Mouse (Mus musculus) neural tube, embryonic 10.5 days (tissue): ENCODE results near the gene Nrde2.
"Not testable (repeated sequence)": the region's sequence is repeated elsewhere in the genome, so short reads cannot be mapped to it uniquely, and the experiment has no call there.

Source experiments
- DNase-seq: peaks from one replicate; pipeline ENCODE4 v3.0.0-alpha.2; 2017; ENCODE audit warnings: low spot score; ENCODE audit errors: extremely low spot score

Nrde2 gene

DNA sequence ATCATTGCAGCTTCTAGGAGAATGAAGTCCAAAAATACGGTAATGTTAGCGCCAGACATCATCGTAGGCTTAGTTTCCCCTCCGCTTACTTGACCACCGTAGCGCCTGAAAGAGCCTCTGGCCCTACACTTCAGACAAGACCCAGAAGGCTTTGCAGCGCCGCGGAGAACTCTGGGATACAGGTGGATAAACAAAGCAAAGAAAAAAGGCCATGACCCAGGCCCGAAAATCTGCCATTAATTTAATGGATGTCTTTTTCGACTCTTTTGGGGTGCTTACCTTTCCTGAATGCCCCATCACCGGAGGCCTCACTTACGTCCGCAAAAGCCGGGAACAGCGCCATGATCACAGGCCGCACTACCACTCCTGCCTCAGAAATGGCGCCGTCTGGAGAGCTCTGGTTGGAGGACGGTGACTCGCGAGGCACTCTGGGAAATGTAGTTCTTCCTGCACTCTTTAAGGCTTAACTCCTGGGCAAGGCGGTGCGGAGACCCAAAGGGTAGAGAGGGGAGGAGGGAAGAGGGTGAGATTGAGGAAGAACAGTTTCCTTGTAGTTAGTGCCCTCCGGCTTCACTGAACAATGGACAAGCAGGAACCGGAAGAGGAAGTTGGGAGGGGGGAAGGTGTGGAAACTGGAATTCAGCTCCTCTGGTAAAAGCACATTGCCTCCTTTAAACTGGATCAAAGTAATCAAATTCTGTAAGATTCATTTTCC, at the start of gene Nrde2:
TSS of gene Nrde2 (minus strand) at position 393 of the 715 bp plus-strand sequence.
- peak; percentile 93 for DNase-seq

DNA sequence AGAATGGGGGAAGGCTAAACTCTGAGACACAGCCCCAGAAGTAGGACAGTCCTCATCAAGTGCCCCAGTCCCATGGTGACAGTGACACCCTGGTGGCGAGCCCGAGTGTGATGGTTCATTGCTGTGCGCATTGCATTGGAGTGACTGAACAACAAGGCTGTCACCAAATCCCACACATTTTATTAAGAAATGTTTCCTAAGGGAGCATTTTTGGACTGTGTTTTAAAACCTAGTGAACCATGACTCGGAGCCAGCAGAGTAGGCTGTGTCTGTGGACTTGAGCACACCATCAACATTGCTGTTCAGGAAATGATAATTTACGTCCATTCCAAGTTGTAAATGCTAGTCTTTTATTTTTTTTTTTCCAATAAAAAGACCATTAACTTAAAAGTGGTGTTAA, 47.5 kb upstream of the Nrde2 start:
- no peak for DNase-seq

DNA sequence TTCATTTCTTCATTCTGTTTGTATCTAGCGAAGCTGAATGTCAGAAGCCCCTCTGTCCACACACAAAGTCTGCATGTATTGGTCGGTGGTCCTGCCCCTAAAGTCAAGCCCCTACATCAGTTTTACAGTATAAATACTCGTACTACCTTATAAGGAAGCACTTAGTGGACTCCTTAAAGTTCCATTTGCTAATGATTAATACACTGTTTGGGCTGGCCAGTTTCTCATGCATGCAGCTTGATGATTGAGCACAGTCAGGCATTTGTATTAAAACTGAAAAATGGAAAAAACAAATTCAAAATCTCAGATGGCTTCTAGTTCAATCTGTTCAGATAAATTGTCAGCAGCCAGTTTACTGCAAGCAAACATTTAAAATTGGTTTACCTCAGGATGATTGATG, 47.1 kb upstream of the Nrde2 start:
- no peak for DNase-seq

DNA sequence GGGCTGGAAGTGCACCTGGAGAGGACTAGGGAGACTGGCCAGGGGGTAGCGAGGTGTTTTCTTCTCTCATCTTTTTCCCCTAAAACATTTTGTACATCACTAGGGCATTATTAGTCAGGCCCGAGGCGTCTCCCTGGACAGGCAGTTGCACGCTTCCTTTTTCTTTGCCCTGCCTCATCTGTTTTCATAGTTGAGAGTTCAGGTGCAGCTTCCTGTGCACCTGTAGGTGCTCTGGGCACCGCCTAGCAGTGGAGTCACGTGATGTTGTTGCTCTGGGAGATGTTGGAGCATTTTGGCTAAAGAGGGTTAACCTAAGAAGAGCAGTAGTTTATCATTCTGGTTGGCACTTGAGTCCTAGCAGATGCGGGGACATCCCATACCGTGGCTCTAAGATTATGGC, 45.7 kb upstream of the Nrde2 start:
- DNase-seq = no peak

DNA sequence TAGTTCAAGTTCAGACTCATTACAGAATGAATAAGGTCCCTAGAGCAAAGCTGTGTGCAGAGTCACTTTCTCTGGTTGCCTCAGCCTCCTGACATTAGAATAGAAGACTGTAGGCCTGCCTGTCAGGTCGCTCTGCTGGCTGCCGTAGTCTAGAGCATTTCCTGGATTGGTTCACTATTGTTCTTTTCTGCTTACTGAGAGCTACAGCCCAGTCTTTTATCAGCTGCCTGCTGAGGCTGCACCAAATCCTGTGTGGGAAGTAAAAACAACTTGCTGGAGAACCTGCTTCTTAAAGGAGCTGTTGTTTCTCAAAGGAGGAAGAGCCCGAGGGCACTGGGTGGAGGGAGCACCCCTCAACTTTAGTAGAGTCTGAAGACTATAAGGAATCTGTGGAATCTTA, 44.3 kb upstream of the Nrde2 start:
- DNase-seq = no peak

DNA sequence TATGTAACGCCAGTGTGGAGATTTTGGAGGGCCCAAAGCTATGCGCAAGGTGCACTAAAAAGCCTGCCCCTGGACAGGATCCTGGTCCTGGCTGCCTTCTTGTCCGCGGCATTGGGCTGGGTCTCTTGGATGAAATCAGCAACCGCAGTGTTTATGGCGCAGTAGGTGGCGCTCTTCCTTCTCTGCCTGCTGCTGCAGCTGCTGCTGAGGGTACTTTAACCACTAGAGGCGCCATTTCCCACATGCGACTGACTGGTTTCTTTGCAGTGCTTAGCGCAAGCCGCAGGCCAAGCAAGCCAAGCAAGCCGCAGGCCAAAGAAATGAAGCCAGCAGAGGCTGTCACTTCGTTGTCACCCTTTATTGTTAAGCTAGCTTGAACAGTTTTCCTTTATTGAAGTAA, 42.4 kb upstream of the Nrde2 start:
- DNase-seq = peak; percentile 92

DNA sequence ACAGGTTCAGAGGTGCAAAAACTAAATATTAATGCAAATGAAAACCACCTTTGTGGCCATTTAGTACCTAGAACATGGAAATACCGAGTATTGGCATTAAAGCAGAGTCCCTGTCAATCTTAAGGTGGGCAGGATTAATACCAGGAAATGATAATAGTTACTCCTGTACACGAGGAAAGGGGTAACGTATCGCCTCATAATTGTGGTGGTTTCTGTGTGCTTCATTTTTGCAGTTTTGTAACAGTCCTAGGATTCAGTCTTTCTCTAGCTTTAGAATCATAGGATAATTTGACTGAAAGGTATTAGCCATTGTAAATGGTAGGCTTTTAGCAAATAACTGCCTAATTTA, 41.9 kb upstream of the Nrde2 start:
- no peak for DNase-seq

DNA sequence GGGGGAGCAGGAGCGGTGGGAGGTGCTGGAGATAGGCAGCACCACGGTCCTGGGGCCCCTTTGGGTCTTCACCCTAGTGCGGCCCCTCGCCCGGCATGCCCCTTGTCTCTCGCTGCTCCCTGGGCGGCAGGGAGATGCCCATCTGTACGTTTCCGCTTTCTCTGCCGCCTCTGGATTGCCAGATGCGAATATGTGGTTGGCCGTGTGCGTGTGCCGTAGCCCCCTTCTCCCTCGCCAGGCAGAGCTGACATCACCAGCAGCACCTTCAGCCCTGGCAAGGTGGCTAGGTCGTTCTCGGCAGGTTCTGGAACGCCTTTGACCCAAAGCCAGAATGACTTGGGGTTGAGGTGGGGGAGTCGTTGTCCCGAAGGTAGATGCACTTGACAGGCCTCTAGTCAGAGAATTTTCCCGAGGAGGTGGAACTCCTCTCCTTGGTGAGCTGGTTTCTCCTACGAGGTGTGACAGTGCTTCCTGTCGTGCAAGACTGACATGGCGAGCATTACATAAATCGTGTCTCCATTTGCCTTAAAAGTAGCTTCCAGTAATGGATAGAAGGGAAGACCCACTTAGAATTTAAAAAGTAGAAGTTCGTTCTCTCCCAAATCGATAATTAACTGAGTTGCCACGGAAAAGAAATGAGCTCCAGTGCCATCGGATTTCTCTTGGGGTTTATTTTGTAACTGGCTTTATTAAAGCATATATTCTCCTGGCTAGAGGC, 41.4 kb upstream of the Nrde2 start:
- DNase-seq = no peak

DNA sequence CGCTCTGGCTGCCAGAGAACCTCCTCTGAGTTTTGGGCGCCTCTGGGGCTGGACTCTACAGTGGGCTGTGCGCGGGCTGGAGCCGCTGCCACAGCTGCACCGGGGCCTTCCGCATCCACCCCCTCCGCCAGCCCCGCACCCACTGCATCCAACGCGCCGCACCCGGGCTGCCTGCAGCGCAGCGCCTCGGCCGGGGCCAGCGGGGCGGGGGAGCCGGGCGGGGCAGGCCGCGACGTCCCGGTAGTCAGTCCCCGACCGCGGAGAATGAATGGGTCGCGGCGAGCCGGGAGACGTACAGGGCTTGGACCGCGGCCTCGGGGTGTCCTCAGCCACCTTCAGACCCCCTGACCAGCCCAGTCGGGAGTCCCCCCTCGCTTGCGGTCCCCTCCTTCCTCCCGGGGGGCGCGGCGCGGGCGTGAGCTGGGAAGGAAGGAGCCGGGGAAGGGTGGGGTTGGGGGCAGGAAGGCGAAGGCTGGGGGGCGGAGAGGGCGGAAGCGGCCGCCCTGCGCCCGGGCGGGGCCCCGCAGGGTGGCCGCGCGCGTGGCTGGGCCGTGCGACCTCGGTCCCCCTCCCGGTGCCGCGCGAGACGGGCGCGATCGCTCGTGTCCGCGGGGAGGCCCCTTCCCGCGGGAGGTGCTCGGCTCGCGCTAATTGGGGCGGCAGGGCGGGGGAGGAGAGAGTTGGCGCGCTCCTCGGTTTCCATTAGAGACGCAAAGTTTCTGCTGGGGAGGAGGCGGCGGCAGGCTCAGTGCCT, 40.6 kb upstream of the Nrde2 start:
- DNase-seq = peak; percentile 81

DNA sequence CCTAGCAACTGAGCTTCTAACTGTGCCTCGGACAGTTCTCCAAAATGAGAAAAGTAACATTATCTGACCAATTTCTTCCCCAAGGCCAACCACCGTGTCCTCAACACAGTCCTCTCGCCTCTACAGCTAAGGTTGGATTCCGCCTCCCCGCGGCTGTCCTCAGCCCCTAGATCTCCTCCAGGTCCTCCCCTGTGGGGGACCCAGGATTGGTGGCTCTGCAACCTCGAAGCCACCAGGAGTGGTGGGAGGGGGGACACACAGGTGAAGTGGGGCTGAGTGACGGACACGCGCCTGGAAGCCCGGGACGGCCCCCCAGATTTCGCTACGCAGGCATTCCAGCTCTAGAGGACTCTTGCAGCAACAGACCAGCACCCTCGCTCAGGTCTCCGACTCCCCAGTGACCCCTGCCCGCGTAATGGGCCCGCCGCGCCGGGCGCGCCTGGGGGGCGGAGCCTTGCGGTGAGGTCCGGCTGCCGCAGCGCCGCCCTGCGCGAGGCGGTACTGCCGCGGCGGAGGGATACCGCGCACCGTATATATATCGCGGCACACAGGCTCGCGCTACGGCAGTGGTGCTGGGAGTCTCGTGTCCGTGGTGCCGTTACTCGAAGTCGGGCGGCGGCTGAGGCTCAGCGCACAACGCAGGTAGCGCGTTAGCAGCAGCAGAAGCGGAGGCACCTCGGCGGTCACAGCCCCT, 39.7 kb upstream of the Nrde2 start, which contains the start of gene Calm1:
TSS of gene Calm1 (plus strand) at position 469 of the 694 bp plus-strand sequence.
- DNase-seq = peak; percentile 96

DNA sequence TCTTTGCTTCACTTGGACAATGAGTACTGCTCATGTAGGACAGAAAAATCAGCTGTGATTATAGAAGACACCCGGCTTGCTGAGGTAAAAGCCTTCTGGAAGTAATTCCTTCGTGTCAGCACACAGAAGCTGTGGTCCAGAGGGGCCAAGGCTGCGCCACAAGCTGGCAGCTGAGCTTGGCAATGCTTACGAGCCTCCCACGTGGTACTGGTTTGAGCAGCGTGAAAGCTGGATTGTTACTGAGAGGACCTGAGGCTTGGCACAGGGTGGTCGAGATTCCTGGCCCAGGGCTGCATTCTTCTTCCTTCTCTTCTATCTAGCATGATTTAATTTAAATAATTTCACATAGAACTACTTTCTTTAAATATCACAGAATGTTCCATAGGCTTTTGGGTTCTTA, 37.3 kb upstream of the Nrde2 start:
- no peak for DNase-seq

DNA sequence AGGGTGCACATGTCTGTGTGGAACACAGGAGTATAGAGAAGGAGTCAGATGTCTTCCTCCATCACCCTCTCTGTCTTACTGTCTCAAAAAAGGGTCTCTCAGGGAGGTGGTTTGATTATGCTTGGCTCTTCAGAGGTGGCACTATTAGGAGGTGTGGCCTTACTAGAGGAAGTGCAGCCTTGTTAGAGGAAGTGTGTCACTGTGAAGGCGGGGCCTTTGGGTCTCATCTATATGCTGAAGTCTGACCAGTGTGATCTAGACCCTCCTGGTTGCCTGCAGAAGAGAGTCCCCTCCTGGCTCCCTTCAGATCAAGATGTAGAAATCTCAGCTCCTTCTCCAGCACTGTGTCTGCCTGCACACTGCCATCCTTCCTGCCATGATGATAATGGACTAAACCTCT, 34.7 kb upstream of the Nrde2 start:
- no peak for DNase-seq

DNA sequence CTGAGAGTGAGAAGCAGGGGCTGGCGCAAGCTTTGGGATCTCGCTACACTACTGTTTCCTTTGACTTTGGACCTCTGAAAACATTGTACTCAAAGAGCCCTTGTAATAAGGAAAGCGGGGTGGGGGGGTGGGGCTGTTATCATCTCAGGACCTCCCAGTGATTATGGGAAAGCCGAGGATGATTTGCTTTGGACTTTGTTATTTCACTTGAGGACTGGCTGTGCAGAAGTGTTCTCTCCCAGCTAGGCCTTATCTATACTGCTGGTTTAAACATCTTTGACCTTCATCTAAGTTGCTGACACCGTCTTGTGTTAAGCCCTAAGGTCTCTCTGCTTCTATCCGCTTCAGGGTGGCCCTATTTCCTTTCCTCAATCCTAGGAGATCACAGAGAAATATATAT, 31.3 kb upstream of the Nrde2 start:
- no peak for DNase-seq

DNA sequence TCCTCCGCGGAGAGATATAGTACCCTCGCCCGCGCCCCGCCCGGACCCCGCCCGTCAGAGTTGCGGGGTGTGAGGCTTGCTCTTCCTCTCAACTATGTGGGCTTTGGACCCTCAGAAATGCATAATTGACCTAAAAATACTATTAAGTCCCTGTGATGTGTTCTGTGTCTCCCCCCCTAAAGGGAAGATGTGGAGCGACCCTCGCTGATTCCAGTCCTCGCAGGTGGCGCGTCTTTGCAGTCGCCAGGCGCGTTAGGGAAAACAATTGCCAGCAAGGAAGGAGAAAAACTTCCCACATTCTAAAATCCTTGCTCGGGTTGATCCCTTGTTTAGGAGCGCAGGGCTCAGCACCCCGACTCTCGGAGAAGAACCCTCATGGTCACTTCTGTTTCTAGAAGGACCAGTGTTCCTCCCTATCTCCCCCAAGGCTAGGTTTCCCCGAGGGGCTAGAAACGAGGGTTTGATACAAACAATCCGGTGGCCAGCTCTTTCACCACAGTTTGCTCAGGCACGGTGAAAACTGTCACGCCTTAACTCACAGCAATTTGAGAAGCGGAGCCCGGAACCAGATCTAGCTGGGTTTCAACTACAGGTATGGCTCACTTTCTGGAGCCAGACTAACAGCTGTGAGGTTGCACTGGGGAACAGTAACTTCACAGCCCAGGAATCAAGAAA, 28.4 kb upstream of the Nrde2 start:
- no peak for DNase-seq

DNA sequence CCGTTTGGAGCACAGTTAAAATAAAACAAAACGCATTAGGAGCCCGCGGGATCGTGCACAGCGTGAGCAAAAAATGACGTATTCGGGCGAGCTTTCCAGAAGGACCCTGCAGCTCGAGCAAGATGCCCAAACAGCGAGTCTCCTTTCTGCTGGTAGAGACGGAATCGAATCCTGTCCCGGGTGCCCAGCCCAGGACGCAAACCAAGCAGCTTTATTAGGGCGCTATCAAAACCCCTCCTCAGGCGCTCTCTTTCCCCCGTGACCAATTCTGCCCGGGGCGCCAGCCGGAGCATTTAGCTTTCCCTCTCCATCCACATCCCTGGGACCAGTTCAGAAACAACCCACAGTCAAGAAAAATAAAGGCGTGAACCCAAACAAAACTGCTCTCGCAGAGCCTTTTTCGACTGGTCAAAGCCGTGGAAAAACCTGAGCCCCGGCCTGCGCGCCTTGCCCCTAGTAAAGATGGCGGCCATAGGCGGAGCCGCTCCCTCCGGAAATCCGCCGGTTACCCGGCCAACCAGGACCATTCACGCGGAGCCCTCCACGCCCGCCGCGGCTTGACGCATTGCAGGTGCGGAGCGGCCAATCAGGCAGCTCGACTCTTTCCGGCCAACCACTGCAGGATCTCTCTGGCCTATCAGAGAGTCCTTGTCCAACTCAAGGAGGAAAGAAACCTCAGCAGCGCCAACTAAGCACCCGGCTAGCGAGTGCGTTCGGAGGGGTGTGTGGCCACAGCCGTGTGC, 27.7 kb upstream of the Nrde2 start:
- DNase-seq = peak; percentile 98

DNA sequence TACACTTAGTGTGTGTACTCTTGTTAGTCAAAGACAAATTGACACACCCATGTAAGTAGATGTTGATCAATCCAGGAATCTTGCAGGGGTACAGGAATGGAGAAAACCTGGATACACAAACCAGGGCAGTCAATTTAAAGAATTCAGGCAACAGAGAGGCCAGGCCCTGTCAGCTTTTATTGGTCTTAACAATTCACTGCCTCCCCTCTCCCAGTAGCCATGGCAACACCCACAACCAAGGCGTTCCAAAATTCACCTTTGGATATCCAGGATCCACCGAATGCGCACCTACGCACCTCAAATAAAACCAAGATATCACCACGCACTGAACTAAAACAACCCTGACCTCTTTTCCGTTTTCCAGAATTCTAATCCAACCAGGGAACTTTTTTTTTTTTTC, 26.9 kb upstream of the Nrde2 start:
- peak; percentile 48 for DNase-seq

DNA sequence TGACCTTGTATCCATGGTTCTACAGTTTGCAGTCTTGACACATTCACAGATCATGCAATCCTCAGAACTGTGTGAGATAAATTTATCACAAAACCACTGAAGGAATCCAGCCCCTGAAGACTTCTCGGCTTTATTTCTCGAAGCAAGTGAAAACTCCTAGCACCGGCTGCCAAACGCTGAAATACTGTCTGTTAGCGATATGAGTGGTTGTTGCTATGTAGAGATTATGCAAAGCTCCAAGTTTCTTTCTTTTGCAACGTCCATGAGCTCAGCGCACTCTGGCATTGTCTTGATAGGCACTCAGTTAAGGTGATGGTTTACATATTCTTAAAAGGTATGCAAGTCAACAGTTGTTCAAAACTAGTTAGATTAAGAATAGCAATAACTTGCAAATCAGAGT, 26.4 kb upstream of the Nrde2 start:
- DNase-seq = no peak

DNA sequence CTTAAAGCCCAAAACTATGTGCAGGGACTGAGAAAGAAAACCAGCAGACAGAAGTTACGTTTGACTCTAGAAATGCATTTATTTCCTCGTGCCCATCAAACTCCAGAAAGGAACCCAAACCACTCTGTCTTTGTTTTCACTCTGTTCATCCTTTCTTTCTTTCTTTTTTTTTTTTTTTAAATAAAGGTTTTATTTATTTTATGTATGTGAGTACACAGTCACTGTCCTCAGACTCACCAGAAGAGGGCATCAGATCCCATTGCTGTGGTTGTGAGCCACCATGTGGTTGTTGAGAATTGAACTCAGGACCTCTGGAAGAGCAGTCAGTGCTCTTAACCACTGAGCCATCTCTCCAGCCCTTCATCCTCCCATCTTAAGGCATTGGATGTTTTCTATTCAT, 25.5 kb upstream of the Nrde2 start:
- not testable (repeated sequence) for DNase-seq

DNA sequence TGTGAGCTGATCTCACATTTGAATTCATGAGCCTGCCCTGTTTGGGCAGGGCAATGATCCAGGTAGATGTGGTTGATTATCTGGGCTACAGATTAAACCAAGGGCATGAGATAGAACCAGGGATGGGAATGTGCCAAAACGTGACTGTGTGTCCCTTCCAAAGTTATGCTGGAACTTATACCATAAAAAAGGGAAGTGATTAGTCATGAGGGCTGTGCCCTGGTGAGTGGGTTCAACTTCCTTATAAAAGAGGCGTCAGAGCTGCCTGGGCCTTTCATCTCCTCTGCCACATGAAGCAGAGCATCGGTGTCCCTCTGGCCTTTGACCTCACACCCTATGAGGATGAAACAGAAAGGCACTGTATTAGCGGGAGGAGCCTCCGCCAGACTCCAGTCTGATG, 24.5 kb upstream of the Nrde2 start:
- no peak for DNase-seq

DNA sequence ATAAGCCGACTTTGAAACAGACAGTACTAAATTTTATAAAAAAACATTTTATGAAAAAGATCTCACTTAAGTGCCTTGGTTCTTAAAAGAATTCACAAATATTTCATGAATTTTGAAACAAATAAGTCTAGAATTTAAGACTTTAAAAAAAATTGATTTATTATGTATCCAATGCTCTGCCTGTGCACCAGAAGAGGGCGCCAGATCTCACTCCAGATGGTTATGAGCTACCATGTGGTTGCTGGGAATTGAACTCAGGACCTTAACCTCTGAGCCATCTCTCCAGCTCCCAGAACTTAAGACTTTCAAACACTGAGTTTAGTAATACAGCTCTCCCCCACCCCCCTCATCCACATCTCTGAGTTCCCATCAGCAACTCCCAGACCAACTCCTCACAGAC, 23.2 kb upstream of the Nrde2 start:
- DNase-seq = no peak

DNA sequence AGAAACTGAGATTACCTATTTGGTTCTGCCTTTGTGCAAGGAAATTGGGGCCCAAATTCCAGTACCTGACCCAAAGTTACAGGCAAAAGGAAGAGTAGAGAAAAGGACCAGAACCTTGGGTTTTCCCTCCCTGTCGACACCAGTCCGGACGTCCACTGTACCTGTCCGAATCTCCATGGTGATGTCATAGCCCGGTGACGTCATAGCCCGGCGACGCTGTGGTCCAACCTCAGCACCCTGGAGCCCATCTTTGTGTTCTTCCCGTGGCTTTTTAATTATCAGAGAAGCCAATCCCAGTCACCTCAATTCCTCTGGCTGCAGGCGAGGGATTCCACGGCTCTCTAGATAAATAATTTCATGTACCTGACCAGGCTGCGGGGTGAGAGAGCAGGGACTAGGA, 21.3 kb upstream of the Nrde2 start:
- DNase-seq = no peak
